Mouse (Mus musculus) midbrain, embryonic 13.5 days (tissue): ENCODE results near the gene Dnase2a. TPM values are rescaled to one million over a fixed set of nuclear protein-coding genes. Genes with fewer than 3 reads are reported as not detected.
A peak's percentile ranks its signal among the peaks of the same experiment; 100 is the strongest.

Experiments used
- ATAC-seq: fragments of 200-750 bp; cut with Nextera tagmentation; 2 replicates; pipeline ENCODE4 v1.8.0; 2017; ENCODE audit warnings: mild to moderate bottlenecking, moderate TSS enrichment, moderate library complexity
- H3K27ac ChIP-seq: fragments of 300-500 bp; sonication (generic); 2 replicates; pipeline ENCODE4 v1.5.1; 2015; ENCODE audit warnings: inconsistent platforms, mild to moderate bottlenecking, moderate library complexity
- H3K27me3 ChIP-seq: fragments of 300-500 bp; sonication (generic); 2 replicates; pipeline ENCODE4 v1.6.1; 2015; ENCODE audit warnings: mild to moderate bottlenecking, inconsistent platforms
- H3K36me3 ChIP-seq: fragments of 300-500 bp; sonication (generic); 2 replicates; pipeline ENCODE4 v1.6.1; 2015; ENCODE audit warnings: mild to moderate bottlenecking, inconsistent platforms
- H3K4me1 ChIP-seq: fragments of 300-500 bp; sonication (generic); replicated peaks from 2 replicates; pipeline ENCODE4 v1.6.1; 2015; ENCODE audit warnings: inconsistent platforms
- H3K4me2 ChIP-seq: fragments of 300-500 bp; sonication (generic); replicated peaks from 2 replicates; pipeline ENCODE4 v1.6.1; 2015; ENCODE audit warnings: moderate library complexity, mild to moderate bottlenecking, inconsistent platforms
- H3K4me3 ChIP-seq: fragments of 300-500 bp; sonication (generic); replicated peaks from 2 replicates; pipeline ENCODE4 v1.5.1; 2015; ENCODE audit warnings: mild to moderate bottlenecking, inconsistent platforms
- H3K9ac ChIP-seq: fragments of 300-500 bp; sonication (generic); replicated peaks from 2 replicates; pipeline ENCODE4 v1.6.1; 2015; ENCODE audit warnings: mild to moderate bottlenecking, inconsistent platforms
- H3K9me3 ChIP-seq: fragments of 300-500 bp; sonication (generic); 2 replicates; pipeline ENCODE4 v1.6.1; 2016; ENCODE audit warnings: mild to moderate bottlenecking, inconsistent platforms
- WGBS: fragments of 180-500 bp; shearing (Covaris S2); methylation state at CpG from one replicate; pipeline ENCODE4 v1.1.7; 2015; 5-methylcytosine and 5-hydroxymethylcytosine counted together
- microRNA-seq: library from miRNA; unstranded; fragments of <30 nt; microRNA quantifications from one replicate; pipeline ENCODE4, GENCODE M21; 2016
- polyA plus RNA-seq: library from polyadenylated mRNA; unstranded; fragments of >200 nt; fragmentation: Nextera tagmentation; extraction: Ambion mirVana; gene quantifications from 2 replicates; pipeline ENCODE4 v1.2.1, GENCODE M21; 2015

Gene Dnase2a
- polyA plus RNA-seq, 1 experiment from 2014 or later = 6.2 TPM

GRCm38 (mm10) chr8:84967532-84968304 lies 59.4 kb downstream of the Dnase2a start:
- Histone ChIP-seq H3K4me1 (peaks cover 54% of the 10 kb centered on the region), H3K4me3 (no peak overlapping the region), H3K9ac (no peak overlapping the region), H3K4me2 (no peak overlapping the region; the same call in 1 of the 2 replicates), H3K27me3 (no peaks in the 10 kb centered on the region), H3K27ac (no peak overlapping the region), H3K9me3 (no peaks in the 10 kb centered on the region), H3K36me3 (peaks cover 19% of the 10 kb centered on the region)
- ATAC-seq = no peak
- WGBS = 85% methylated on average over 13 of the region's 13 CpGs

- 30% methylated on average over 2 of the region's 2 CpGs for WGBS
- peak overlapping the region; percentile 88 for H3K4me2 ChIP-seq
- peaks cover 54% of the 10 kb centered on the region for H3K4me1 ChIP-seq
- H3K9ac ChIP-seq = peak overlapping the region; percentile 96
- ATAC-seq = no peak
- no peaks in the 10 kb centered on the region for H3K9me3 ChIP-seq
- H3K27me3 ChIP-seq = no peaks in the 10 kb centered on the region
- peaks cover 28% of the 10 kb centered on the region for H3K36me3 ChIP-seq
- peak overlapping the region; percentile 85 for H3K27ac ChIP-seq
- H3K4me3 ChIP-seq = peak overlapping the region; percentile 77
Measured at GRCm38 (mm10) chr8:84968650-84969049, 60.3 kb downstream of the Dnase2a start.

GRCm38 (mm10) chr8:84969241-84970134 lies 61.1 kb downstream of the Dnase2a start, which contains the start of the genes Gm49661, Prdx2 and Rnaseh2a:
Gene Gm49661, minus strand, starts transcription at chr8:84969433.
Gene Prdx2, plus strand, starts transcription at chr8:84969587.
Gene Rnaseh2a, minus strand, starts transcription at chr8:84969767.
- Histone ChIP-seq H3K9me3 (no peaks in the 10 kb centered on the region), H3K36me3 (peaks cover 36% of the 10 kb centered on the region), H3K27ac (peak within 1 kb of the TSS; percentile 85), H3K4me1 (peaks cover 56% of the 10 kb centered on the region), H3K9ac (peak within 1 kb of the TSS; percentile 96), H3K27me3 (no peaks in the 10 kb centered on the region), H3K4me2 (peak within 1 kb of the TSS; percentile 88), H3K4me3 (peak within 1 kb of the TSS; percentile 77)
- peak; percentile 75 for ATAC-seq
- WGBS = under 1% methylated on average over 56 of the region's 56 CpGs

GRCm38 (mm10) chr8:84970135-84970790 lies 61.9 kb downstream of the Dnase2a start:
- WGBS = 9% methylated on average over 21 of the region's 21 CpGs
- peak overlapping the region; percentile 88 for H3K4me2 ChIP-seq
- H3K27ac ChIP-seq = peak overlapping the region; percentile 85
- ATAC-seq = no peak
- H3K9ac ChIP-seq = peak overlapping the region; percentile 96
- H3K9me3 ChIP-seq = no peaks in the 10 kb centered on the region
- no peaks in the 10 kb centered on the region for H3K27me3 ChIP-seq
- peak overlapping the region; percentile 77 for H3K4me3 ChIP-seq
- H3K36me3 ChIP-seq = peaks cover 43% of the 10 kb centered on the region
- peaks cover 57% of the 10 kb centered on the region for H3K4me1 ChIP-seq

- no peaks in the 10 kb centered on the region for H3K9me3 ChIP-seq
- no peaks in the 10 kb centered on the region for H3K27me3 ChIP-seq
- 67% methylated on average over 5 of the region's 5 CpGs for WGBS
- peaks cover 57% of the 10 kb centered on the region for H3K4me1 ChIP-seq
- peak overlapping the region; percentile 77 for H3K4me3 ChIP-seq
- no peak for ATAC-seq
- peak overlapping the region; percentile 96 for H3K9ac ChIP-seq
- H3K4me2 ChIP-seq = peak overlapping the region; percentile 88
- peaks cover 44% of the 10 kb centered on the region for H3K36me3 ChIP-seq
- peak overlapping the region; percentile 85 for H3K27ac ChIP-seq
Measured at GRCm38 (mm10) chr8:84970913-84971312, 62.6 kb downstream of the Dnase2a start.

Small RNA genes within 50 kb of the gene (microRNA-seq; reads per million reads assigned to microRNA genes)
- not detected for gene Gm24197
- 3.7 reads per million, percentile 14 among the genes with 10 or more reads in this experiment for gene Mir7069

Other genes starting within 250 kb of the Dnase2a start
- 20.0 and 26.3 TPM in 2 replicates for gene Ier2, start 245.7 kb upstream of the Dnase2a start, polyA plus RNA-seq
- gene Trmt1, start 222.3 kb upstream of the Dnase2a start, polyA plus RNA-seq = 50.1 and 55.7 TPM in 2 replicates
- 16.8 and 17.3 TPM in 2 replicates for gene Nacc1, start 220.7 kb upstream of the Dnase2a start, polyA plus RNA-seq
- gene Lyl1, start 207.1 kb upstream of the Dnase2a start, polyA plus RNA-seq = 2.1 and 2.4 TPM in 2 replicates
- gene G430095P16Rik, start 185.6 kb upstream of the Dnase2a start, polyA plus RNA-seq = 1.3 and 1.9 TPM in 2 replicates
- 22.4 and 28.4 TPM in 2 replicates for gene Nfix, start 108.2 kb upstream of the Dnase2a start, polyA plus RNA-seq
- 8.8 and 8.9 TPM in 2 replicates for gene Dand5, start 85.7 kb upstream of the Dnase2a start, polyA plus RNA-seq
- gene Gadd45gip1, start 77.0 kb upstream of the Dnase2a start, polyA plus RNA-seq = 34.5 and 36.3 TPM in 2 replicates
- gene Rad23a, start 67.9 kb upstream of the Dnase2a start, polyA plus RNA-seq = 84.8 and 88.8 TPM in 2 replicates
- 599 and 642 TPM in 2 replicates for gene Calr, start 61.6 kb upstream of the Dnase2a start, polyA plus RNA-seq
- gene Farsa, start 51.6 kb upstream of the Dnase2a start, polyA plus RNA-seq = 113 and 122 TPM in 2 replicates
- gene Syce2, start 36.4 kb upstream of the Dnase2a start, polyA plus RNA-seq = 23.6 and 24.8 TPM in 2 replicates
- gene Gcdh, start 14.6 kb upstream of the Dnase2a start, polyA plus RNA-seq = 31.7 and 34.3 TPM in 2 replicates
- 0.55 and 0.97 TPM in 2 replicates for gene Klf1, start 6.6 kb upstream of the Dnase2a start, polyA plus RNA-seq
- gene Mast1, start 28.8 kb downstream of the Dnase2a start, polyA plus RNA-seq = 55.6 and 56.1 TPM in 2 replicates
- 1.9 and 2.7 TPM in 2 replicates for gene Rtbdn, start 38.4 kb downstream of the Dnase2a start, polyA plus RNA-seq
- gene Gm49661, start 60.9 kb downstream of the Dnase2a start, polyA plus RNA-seq = not detected in 2 replicates
- 1,603 and 1,658 TPM in 2 replicates for gene Prdx2, start 61.0 kb downstream of the Dnase2a start, polyA plus RNA-seq
- gene Rnaseh2a, start 61.2 kb downstream of the Dnase2a start, polyA plus RNA-seq = 66.5 and 68.6 TPM in 2 replicates
- 3.5 and 6.1 TPM in 2 replicates for gene Junb, start 70.2 kb downstream of the Dnase2a start, polyA plus RNA-seq
- gene Hook2, start 82.0 kb downstream of the Dnase2a start, polyA plus RNA-seq = 23.5 and 23.8 TPM in 2 replicates
- not detected in 2 replicates for gene Best2, start 106.0 kb downstream of the Dnase2a start, polyA plus RNA-seq
- 151 and 154 TPM in 2 replicates for gene Asna1, start 116.7 kb downstream of the Dnase2a start, polyA plus RNA-seq
- 135 and 153 TPM in 2 replicates for gene Trir, start 118.3 kb downstream of the Dnase2a start, polyA plus RNA-seq
- 51.7 and 56.8 TPM in 2 replicates for gene Tnpo2, start 128.4 kb downstream of the Dnase2a start, polyA plus RNA-seq
- gene Fbxw9, start 151.5 kb downstream of the Dnase2a start, polyA plus RNA-seq = 61.7 and 64.3 TPM in 2 replicates
- gene Gm5741, start 159.4 kb downstream of the Dnase2a start, polyA plus RNA-seq = 0.83 TPM in 1 of 2 replicates, not detected in the other
- 90.0 and 93.2 TPM in 2 replicates for gene Dhps, start 163.2 kb downstream of the Dnase2a start, polyA plus RNA-seq
- 134 and 137 TPM in 2 replicates for gene Wdr83os, start 172.2 kb downstream of the Dnase2a start, polyA plus RNA-seq
- 64.1 and 68.8 TPM in 2 replicates for gene Wdr83, start 172.7 kb downstream of the Dnase2a start, polyA plus RNA-seq
- gene Man2b1, start 174.7 kb downstream of the Dnase2a start, polyA plus RNA-seq = 16.6 and 17.3 TPM in 2 replicates
- gene Zfp791, start 214.5 kb downstream of the Dnase2a start, polyA plus RNA-seq = 2.6 and 2.9 TPM in 2 replicates
- gene Cks1brt, start 243.4 kb downstream of the Dnase2a start, polyA plus RNA-seq = not detected in 2 replicates